Mouse (Mus musculus): ENCODE results near the gene Idh1.

Idh1 gene

DNA sequence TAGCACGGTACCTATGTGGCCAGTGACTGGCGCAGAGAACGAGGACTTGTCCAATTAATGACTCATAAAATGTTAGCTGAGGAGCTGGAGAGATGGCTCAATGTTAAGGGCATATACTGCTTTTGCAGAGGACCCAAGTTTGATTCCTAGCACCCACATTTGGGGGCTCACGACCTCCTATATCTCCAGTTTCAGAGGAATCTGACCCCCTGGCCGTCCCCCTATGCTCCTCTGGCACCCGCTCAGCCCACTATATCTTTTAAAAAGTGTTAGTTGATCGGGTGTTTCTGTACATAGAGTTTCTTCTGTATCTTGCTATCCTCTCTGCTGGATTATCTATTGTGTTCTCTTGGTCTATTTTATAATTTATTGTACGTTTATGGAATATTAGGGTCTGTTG, 1.3 kb downstream of the Idh1 start:
- DNase-seq (ENCODE audit: low read depth, low spot score): no peak
- no peaks in the 10 kb centered on the region for H3K27me3 ChIP-seq (ENCODE audit: control insufficient read depth, insufficient read depth, low read length, poor library complexity, severe bottlenecking)
- no peaks in the 10 kb centered on the region for H3K36me3 ChIP-seq (ENCODE audit: control insufficient read depth, insufficient read depth, low read length, poor library complexity, severe bottlenecking)

DNA sequence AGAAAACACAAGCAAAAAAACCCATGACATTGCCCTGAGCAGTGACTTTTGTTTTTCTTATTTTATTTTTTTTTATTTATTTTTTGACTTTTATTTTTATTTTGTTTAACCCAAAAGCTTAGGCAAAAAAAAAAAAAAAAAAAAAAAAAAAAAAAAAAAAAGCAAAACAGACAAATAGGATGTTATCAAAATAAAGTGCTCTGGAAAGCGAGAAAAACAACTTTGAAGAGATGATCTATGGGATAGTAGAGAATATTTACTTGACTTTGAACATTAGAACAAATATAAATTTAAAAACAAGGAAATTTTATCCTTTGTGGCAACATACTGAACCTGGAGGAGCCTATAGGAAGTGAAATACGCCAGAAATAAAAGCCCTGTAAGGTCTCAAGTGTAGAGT, 2.3 kb downstream of the Idh1 start:
- Histone ChIP-seq H3K27me3 (ENCODE audit: control insufficient read depth, insufficient read depth, low read length, poor library complexity, severe bottlenecking) (no peaks in the 10 kb centered on the region), H3K36me3 (ENCODE audit: control insufficient read depth, insufficient read depth, low read length, poor library complexity, severe bottlenecking) (no peaks in the 10 kb centered on the region)
- DNase-seq (ENCODE audit: low read depth, low spot score): no peak

DNA sequence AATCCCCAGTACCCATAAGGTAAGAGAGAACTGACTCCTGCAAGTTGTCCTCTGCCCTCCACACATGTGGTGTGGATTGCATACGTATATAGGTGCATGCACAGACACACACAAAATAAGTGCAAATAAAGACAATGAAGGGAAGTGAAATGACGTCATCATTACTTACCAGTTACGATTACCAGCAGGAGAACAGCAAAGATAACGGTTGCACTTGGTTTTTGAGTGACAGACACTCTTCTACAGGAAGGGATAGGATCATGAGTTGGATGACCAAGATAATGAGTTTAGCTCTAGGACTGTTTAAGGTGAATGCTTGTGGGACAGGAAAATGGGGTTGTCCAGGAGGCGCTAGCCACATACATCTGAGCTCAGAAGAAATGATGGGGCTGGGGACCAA, 4.8 kb downstream of the Idh1 start:
- no peaks in the 10 kb centered on the region for H3K27me3 ChIP-seq (ENCODE audit: control insufficient read depth, insufficient read depth, low read length, poor library complexity, severe bottlenecking)
- no peaks in the 10 kb centered on the region for H3K36me3 ChIP-seq (ENCODE audit: control insufficient read depth, insufficient read depth, low read length, poor library complexity, severe bottlenecking)
- no peak for DNase-seq (ENCODE audit: low read depth, low spot score)

DNA sequence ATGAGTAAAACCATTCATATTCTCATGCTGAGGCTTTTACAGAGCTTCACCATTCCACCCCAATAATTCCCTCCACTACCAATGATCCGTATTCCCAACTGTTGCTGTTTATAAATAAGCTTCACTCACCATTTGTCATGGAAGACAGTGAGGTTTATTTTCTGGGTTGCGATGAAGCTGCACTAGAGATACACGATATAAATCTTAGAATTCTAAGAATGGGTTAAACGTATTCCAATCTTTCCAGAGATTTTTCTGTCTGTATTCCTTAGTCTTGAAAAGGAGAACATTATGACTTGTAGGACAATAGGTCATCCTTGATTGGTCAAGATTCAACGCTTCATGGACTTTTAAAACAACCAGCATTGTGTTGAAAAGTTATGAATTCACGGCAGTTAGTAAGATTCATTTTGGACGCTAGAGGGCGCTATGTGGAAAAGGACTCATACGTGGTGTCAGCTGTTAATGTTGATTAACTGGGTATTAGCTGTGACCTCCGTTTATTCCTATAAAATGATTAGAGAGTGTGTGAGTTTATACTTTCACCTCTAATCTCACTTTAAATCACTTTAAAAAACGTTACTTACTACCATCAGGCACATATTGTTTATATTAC, 6.6 kb downstream of the Idh1 start:
- DNase-seq (ENCODE audit: low read depth, low spot score): peak; percentile 88
- Histone ChIP-seq H3K36me3 (ENCODE audit: control insufficient read depth, insufficient read depth, low read length, poor library complexity, severe bottlenecking) (no peaks in the 10 kb centered on the region), H3K27me3 (ENCODE audit: control insufficient read depth, insufficient read depth, low read length, poor library complexity, severe bottlenecking) (no peaks in the 10 kb centered on the region)

DNA sequence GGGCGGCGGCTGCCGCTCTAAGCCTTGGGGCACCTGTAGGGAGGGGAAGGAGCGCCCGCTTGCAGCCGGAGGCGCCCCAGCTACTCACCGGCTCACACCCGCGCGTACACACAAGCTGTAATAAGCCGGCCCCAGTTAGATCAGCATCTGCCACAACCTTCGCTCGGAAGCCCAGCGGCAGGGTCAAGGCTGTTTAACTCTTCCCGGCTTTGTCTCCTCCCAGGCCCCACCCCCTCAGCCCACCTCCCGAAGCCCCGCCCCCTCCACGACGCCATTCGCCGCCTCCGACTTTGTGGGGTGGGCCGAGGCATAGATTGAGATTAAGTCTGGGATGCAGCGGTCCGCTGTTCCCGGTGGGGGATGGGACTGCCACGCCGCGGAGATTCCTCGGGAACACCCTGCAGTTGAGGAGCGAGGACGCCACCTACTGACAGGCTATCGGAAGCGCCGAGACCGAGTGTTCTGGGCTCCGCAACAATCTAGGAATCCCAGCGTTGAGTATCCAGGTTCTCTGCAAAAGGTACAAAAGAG, 7.3 kb downstream of the Idh1 start:
- H3K36me3 ChIP-seq (ENCODE audit: control insufficient read depth, insufficient read depth, low read length, poor library complexity, severe bottlenecking): no peaks in the 10 kb centered on the region
- H3K27me3 ChIP-seq (ENCODE audit: control insufficient read depth, insufficient read depth, low read length, poor library complexity, severe bottlenecking): no peaks in the 10 kb centered on the region
- DNase-seq (ENCODE audit: low read depth, low spot score): peak; percentile 86

DNA sequence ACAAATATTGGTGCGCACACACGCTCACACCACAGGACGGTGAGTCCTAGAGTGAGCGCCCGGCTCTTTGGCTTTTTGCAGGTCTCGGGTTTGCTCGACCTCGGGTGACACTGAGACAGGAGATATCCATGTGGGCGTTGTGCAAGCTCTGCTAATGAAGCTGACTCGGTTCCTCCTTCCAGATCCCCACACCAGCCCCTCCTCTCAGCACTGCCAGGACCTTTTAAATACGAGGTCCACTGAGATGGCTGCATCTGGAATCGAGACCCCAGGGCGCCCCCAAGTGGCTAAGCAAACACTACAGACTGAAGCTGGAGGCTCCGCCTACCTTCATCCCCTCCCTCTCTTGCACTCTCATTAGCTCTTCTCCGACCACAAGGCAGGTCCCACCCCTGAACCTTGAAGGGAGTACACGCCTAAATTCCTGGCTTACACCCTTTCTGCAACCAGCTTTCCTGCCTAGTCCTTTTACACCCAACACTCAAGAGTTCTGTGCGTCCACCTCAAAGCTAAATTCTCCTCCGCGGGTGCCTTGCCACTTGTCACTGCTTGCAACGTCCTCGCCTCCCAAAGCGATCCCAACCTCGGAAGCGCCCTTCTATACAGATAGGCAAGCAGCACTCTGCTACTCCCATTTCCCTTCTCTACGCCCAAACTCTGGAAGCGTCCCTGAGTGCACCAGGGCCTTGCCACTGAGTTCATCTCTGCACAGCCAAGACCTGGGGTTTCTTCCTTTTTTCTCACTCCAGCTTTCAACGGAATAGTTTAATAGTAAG, 8.0 kb downstream of the Idh1 start:
- peak; percentile 95 for DNase-seq (ENCODE audit: low read depth, low spot score)
- Histone ChIP-seq H3K36me3 (ENCODE audit: control insufficient read depth, insufficient read depth, low read length, poor library complexity, severe bottlenecking) (no peaks in the 10 kb centered on the region), H3K27me3 (ENCODE audit: control insufficient read depth, insufficient read depth, low read length, poor library complexity, severe bottlenecking) (no peaks in the 10 kb centered on the region)

DNA sequence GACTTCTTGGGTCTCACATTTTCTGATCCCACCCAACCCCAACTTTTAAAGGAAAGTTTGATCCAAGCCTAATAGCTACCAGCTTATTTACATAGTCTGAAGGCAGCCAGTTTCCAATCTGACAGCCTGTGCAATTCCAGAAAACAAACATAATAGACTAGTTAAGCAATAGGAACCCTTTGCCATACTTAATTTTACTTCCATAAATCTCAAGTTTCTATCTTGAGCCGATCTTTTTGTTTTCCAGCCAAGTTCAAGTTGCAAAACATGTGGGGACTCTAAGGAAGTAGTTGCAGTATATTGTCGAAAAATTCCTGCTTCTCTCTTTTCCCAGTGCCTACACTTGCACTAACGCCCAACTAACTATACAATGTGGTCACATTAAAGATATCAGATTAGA, 8.8 kb downstream of the Idh1 start:
- DNase-seq (ENCODE audit: low read depth, low spot score): no peak
- Histone ChIP-seq H3K36me3 (ENCODE audit: control insufficient read depth, insufficient read depth, low read length, poor library complexity, severe bottlenecking) (no peaks in the 10 kb centered on the region), H3K27me3 (ENCODE audit: control insufficient read depth, insufficient read depth, low read length, poor library complexity, severe bottlenecking) (no peaks in the 10 kb centered on the region)

DNA sequence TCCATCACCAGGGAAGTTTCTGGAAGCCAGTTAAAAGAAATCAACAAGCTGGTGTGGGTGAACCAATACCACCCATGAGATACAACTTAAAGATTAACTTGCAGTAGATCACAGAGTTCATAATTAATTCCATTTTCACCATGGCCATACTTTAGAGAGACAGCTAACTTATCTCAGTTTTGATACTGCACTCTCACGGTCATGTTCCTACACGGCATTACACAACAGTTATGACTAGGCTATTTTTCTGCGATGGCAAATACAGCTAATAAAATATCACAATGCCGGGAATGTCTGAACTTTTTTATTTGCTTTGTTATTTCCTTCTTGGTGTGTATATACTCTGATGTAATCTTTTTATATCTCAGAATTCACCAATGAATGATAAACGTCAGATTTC, 9.4 kb downstream of the Idh1 start:
- DNase-seq (ENCODE audit: low read depth, low spot score): no peak
- Histone ChIP-seq H3K36me3 (ENCODE audit: control insufficient read depth, insufficient read depth, low read length, poor library complexity, severe bottlenecking) (no peaks in the 10 kb centered on the region), H3K27me3 (ENCODE audit: control insufficient read depth, insufficient read depth, low read length, poor library complexity, severe bottlenecking) (no peaks in the 10 kb centered on the region)

DNA sequence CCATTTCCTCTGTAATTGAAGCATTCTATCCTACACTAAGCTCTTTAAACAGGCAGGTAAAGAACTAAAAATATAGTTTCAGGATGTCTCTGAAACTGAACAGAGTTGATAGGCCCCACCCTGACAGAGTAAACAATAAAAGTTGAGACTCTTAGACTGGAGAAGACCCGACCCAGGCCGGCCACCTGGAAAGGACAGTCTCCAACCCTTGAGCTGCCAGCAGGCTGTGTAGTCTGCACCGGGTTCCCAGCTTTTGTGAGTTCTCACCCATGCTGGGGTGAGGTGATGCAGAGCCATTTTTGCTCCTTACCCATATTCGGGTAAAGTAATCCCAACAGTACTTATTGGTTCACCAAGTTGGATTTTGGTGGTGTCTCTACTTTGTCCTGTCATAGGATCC, 10.1 kb downstream of the Idh1 start:
- DNase-seq (ENCODE audit: low read depth, low spot score): no peak
- Histone ChIP-seq H3K27me3 (ENCODE audit: control insufficient read depth, insufficient read depth, low read length, poor library complexity, severe bottlenecking) (no peaks in the 10 kb centered on the region), H3K36me3 (ENCODE audit: control insufficient read depth, insufficient read depth, low read length, poor library complexity, severe bottlenecking) (no peaks in the 10 kb centered on the region)

DNA sequence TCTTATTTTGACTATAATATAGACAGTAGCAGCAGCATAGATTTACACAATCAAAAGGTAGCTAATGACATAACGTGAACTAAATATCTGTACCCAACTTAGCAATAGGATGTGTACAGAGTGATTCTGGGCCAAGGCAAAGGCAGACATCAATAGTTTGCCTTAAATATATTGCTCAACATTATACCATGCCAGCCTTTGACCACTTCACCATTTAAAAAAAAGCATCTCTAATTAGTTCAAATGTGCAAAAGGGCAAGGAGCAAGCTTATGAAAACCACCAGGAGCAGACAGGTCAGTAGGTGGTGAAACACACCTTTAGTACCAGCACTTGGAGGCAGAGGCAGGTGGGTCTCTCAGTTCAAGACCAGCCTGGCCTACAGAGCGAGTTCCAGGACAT, 12.6 kb downstream of the Idh1 start:
- DNase-seq (ENCODE audit: low read depth, low spot score): no peak
- H3K36me3 ChIP-seq (ENCODE audit: control insufficient read depth, insufficient read depth, low read length, poor library complexity, severe bottlenecking): peaks cover 1% of the 10 kb centered on the region; the same call in 1 of the 2 replicates
- no peaks in the 10 kb centered on the region for H3K27me3 ChIP-seq (ENCODE audit: control insufficient read depth, insufficient read depth, low read length, poor library complexity, severe bottlenecking)

DNA sequence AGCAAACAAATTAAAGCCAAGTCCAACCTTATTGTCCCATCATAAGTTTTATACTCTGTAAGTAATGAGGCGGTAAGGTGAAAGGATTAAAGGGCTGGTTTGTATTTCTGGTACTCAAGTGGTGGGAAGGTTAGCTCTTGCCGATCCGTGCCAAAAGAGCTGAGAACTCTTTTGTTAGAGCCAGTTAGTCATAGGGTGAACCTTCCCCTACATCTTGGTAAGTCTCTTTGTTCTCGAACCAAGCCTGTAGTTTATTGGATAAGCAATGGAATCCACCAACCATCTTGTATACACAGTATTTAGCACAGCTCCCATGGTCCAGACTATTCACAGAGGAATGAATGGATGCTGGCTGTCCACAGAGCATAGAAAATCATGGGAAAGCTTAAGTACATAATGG, 14.7 kb downstream of the Idh1 start:
- no peak for DNase-seq (ENCODE audit: low read depth, low spot score)

DNA sequence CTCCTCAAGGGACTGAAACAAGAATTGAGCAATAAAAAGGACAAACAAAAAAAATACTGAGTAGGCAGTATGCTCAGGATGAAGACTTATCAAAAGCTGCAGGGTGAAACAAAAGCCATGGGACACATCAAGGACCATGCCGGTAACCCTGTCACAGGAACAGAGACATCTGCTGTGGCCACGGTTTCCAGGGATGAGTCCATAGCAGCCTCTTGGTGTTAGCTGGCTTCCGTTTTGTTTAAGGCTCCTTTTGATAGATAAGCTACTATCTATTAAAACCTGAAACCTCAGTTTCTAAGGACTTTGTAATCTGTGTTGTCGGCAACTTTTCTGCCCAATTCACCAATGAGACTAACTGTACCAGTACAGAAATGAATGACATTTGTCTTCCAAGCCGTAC, 16.4 kb downstream of the Idh1 start:
- DNase-seq (ENCODE audit: low read depth, low spot score): no peak
- H3K27me3 ChIP-seq (ENCODE audit: control insufficient read depth, insufficient read depth, low read length, poor library complexity, severe bottlenecking): no peaks in the 10 kb centered on the region
- peaks cover 8% of the 10 kb centered on the region for H3K36me3 ChIP-seq (ENCODE audit: control insufficient read depth, insufficient read depth, low read length, poor library complexity, severe bottlenecking)

More for the DNA sequence above, 14.7 kb downstream of the Idh1 start:
- Histone ChIP-seq H3K36me3 (ENCODE audit: control insufficient read depth, insufficient read depth, low read length, poor library complexity, severe bottlenecking) (peaks cover 3% of the 10 kb centered on the region; the same call in 1 of the 2 replicates), H3K27me3 (ENCODE audit: control insufficient read depth, insufficient read depth, low read length, poor library complexity, severe bottlenecking) (no peaks in the 10 kb centered on the region)

DNA sequence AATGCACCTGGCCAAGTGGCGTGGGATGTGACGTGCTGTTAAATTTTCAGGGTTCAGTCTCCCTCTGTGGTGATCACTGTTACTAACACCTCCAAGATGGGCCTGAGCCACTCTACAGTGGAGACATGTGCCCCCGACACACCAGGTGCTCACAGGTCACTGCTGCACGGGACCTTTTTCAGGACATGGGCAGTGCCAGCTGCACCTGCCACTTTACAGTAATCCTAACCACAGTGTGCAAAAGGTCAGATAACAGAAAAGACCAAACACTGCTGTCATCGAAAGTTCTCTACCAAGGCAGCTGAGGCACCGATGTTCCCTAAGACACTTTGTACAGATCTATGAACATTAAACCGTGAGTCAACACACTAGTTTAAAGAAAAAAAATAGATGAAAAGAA, 16.8 kb downstream of the Idh1 start:
- Histone ChIP-seq H3K36me3 (ENCODE audit: control insufficient read depth, insufficient read depth, low read length, poor library complexity, severe bottlenecking) (peaks cover 10% of the 10 kb centered on the region), H3K27me3 (ENCODE audit: control insufficient read depth, insufficient read depth, low read length, poor library complexity, severe bottlenecking) (no peaks in the 10 kb centered on the region)
- DNase-seq (ENCODE audit: low read depth, low spot score): no peak

DNA sequence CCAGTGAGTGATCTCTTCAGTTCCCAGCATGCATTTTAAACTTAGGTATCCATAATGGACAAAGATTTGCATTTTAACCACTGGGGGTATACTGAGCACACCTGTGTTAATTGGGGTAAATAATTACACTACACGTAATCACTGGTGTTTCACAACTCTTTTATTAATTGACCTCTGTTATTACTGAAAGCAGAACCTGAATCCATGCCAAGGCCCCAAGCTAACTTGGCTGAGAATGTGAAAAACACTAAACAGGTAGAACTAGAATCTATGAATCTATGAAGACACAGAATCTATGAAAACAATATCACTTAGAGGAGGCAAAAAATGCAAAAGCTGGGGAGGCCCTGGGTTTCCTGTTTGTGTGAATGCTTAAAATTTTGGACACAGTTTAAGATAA, 18.8 kb downstream of the Idh1 start:
- Histone ChIP-seq H3K27me3 (ENCODE audit: control insufficient read depth, insufficient read depth, low read length, poor library complexity, severe bottlenecking) (no peaks in the 10 kb centered on the region), H3K36me3 (ENCODE audit: control insufficient read depth, insufficient read depth, low read length, poor library complexity, severe bottlenecking) (peaks cover 13% of the 10 kb centered on the region)
- DNase-seq (ENCODE audit: low read depth, low spot score): no peak

DNA sequence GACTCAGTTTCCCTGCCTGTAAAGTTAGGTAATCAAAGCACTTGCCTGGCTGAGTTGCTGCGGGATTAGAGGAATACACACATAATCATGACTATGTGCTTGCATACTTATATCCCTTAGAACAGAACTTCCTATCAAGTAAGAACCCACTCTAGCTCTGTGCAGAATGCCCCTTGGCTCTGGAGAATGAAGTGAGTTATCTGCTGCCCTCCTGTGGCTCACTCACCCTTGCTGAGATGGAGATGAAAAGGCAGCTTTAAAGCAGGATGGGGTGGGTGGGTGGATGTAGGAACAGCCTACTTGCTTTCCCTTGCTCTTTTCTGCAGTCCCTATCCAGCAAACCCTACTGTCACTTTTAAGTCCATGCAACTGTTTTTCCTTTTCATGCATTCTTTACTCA, 24.1 kb downstream of the Idh1 start:
- no peak for DNase-seq (ENCODE audit: low read depth, low spot score)
- H3K27me3 ChIP-seq (ENCODE audit: control insufficient read depth, insufficient read depth, low read length, poor library complexity, severe bottlenecking): no peaks in the 10 kb centered on the region
- peaks cover 18% of the 10 kb centered on the region for H3K36me3 ChIP-seq (ENCODE audit: control insufficient read depth, insufficient read depth, low read length, poor library complexity, severe bottlenecking)

All from splenic B cell, adult 2 months (primary cell).